Mouse (Mus musculus) kidney, adult 11 months (tissue): ENCODE measurements at regions not wholly inside any gene's neighbourhood (a gene's known extent, or its start where the extent isn't known, plus 50 kb on each side); places are given as distances from the start of the nearest gene placed in this dataset.

Experiments used
- DNase-seq: peaks from one replicate; pipeline ENCODE4 v3.0.0; 2022

GRCm38 (mm10) chr8:127662776-127663499 lies 599.2 kb downstream of the Pard3 start:
- DNase-seq = no peak

GRCm38 (mm10) chr8:127666606-127667005 lies 602.9 kb downstream of the Pard3 start:
- DNase-seq = no peak

- DNase-seq = no peak
Observed at GRCm38 (mm10) chr8:127668991-127669390, 605.3 kb downstream of the Pard3 start.

GRCm38 (mm10) chr8:127674063-127674462 lies 610.4 kb downstream of the Pard3 start:
- no peak for DNase-seq

- no peak for DNase-seq
Observed at GRCm38 (mm10) chr8:127675377-127675776, 611.7 kb downstream of the Pard3 start.

GRCm38 (mm10) chr8:127680205-127680604 lies 616.5 kb downstream of the Pard3 start:
- no peak for DNase-seq

- DNase-seq = no peak
Observed at GRCm38 (mm10) chr8:127684213-127684612, 620.5 kb downstream of the Pard3 start.

GRCm38 (mm10) chr8:127690792-127691191 lies 627.1 kb downstream of the Pard3 start:
- DNase-seq = no peak

GRCm38 (mm10) chr8:127698404-127698803 lies 634.7 kb downstream of the Pard3 start:
- no peak for DNase-seq

GRCm38 (mm10) chr8:127704406-127704805 lies 640.7 kb downstream of the Pard3 start:
- no peak for DNase-seq

- DNase-seq = no peak
Observed at GRCm38 (mm10) chr8:127706051-127706835, 642.5 kb downstream of the Pard3 start.

- no peak for DNase-seq
Observed at GRCm38 (mm10) chr8:127709439-127709838, 645.7 kb downstream of the Pard3 start.

GRCm38 (mm10) chr8:127715097-127715496 lies 643.3 kb upstream of the Nrp1 start:
- no peak for DNase-seq

GRCm38 (mm10) chr8:127717969-127718368 lies 640.4 kb upstream of the Nrp1 start:
- no peak for DNase-seq

- no peak for DNase-seq
Observed at GRCm38 (mm10) chr8:127719881-127720280, 638.5 kb upstream of the Nrp1 start.

- no peak for DNase-seq
Observed at GRCm38 (mm10) chr8:127720593-127721290, 637.7 kb upstream of the Nrp1 start.

- no peak for DNase-seq
Observed at GRCm38 (mm10) chr8:127721624-127722023, 636.8 kb upstream of the Nrp1 start.

- no peak for DNase-seq
Observed at GRCm38 (mm10) chr8:127734059-127734458, 624.3 kb upstream of the Nrp1 start.

- no peak for DNase-seq
Observed at GRCm38 (mm10) chr8:127742236-127742635, 616.2 kb upstream of the Nrp1 start.

- no peak for DNase-seq
Observed at GRCm38 (mm10) chr8:127745221-127745620, 613.2 kb upstream of the Nrp1 start.

GRCm38 (mm10) chr8:127746456-127746855 lies 611.9 kb upstream of the Nrp1 start:
- no peak for DNase-seq

- no peak for DNase-seq
Observed at GRCm38 (mm10) chr8:127752871-127753270, 605.5 kb upstream of the Nrp1 start.

GRCm38 (mm10) chr8:127753793-127754565 lies 604.4 kb upstream of the Nrp1 start:
- no peak for DNase-seq
